Mouse (Mus musculus): ENCODE data around the gene Atp2a2.
A peak's percentile ranks its signal among the peaks of the same experiment; 100 is the strongest.

Gene Atp2a2

DNA sequence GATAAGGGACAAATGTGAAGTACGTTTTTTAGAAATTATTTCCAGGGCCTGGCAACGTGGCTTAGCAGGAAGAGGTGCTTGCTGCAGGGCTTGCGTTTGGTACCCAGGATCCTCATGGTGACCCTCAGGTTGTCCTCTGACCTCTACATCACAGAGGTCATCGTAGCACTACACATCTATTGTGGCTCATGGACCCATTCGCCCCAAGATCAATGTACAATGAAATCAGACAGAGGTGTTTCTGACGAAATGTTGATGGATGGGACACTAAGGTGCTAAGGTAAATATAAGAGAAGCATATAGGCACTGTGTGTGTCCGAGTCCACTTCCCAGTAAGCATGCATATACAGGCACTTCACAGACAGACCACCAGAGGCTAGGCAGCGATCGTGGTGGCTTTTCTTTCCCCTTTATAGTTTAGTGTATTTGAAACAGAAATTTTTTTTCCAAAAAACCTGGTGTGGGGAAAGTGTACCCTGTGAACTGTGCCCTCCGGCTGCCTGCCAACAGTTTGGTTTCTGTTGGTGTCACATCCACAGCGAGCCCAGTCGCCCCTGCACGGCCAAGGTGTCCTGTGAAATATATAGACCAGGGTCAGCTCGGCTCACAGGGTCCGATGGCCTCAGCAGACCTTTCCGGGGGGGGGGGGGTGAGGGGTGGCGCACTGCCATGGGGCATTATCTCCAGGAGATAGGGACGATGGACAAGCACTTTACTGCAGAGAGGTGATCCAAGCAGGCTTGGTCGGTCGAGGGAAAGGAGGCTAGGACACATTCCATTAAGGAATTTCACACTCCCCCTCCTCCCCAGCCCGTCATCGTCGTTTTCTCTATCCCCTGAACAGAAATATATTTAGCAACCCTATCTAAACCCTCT lies 18.5 kb upstream of the Atp2a2 start:
- no peak for DNase-seq (ENCODE audit: low spot score in 2 of 2)

DNA sequence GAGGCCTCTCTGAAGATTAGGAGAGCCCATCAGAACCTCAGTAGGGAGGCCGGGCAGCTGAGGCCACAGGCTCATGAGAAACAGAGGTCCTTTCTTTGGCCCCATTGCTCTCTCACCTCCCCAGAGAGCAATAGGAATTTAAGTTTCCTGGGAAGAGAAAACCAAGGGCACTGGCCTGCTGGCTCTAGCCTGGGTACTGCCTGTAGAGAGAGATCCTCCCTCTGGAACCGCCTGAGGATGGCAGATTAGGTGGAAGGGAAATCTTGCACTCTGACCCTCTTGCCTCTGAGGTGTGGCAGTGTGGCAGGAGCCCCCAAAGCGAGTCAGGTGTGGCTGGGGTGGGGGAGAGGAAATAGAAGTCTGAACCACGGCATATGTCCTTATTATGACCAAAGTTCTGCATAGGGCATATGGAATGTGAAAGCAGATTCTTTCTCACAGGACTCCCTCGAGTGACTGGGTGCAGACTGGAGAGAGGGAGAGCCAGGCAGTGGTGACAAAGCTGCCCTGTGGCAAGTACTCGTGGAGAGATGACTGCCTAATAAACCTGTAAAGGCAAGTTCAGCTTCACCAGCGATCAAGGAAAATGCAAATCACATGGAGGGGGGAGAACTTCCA lies 17.1 kb upstream of the Atp2a2 start:
- DNase-seq (ENCODE audit: low spot score in 2 of 2), result no peak

DNA sequence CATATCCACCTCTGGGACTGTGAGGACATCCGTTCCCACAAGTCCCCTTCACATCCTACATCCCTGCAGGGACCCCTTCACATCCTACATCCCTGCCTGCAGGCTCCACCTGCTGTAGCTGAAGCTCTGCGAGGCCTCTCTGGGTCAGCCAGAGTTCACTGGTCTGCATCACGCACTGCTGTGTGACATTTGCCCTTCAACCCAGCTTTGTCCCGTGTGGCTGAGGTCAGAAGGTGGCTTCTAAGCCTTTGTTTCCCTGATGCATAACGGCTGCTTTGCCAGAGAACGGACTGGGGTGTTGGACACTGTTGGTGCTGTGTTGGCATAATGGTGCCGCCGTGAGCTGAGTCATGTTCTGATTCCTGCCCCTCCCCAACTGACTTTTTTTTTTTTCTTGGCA lies 16.2 kb upstream of the Atp2a2 start:
- DNase-seq (ENCODE audit: low spot score in 2 of 2), result no peak

- DNase-seq (ENCODE audit: low spot score in 2 of 2), result peak in 1 of 2 experiments; percentile 49
Measured at GRCm38 (mm10) chr5:122516901-122517300, 14.9 kb upstream of the Atp2a2 start.

GRCm38 (mm10) chr5:122516029-122516730 lies 14.2 kb upstream of the Atp2a2 start:
- DNase-seq (ENCODE audit: low spot score in 2 of 2), result no peak

- DNase-seq (ENCODE audit: low spot score in 2 of 2), result no peak
Measured at GRCm38 (mm10) chr5:122514127-122514521, 12.1 kb upstream of the Atp2a2 start.

- peak in 1 of 2 experiments; percentile 26 for DNase-seq (ENCODE audit: low spot score in 2 of 2)
Measured at GRCm38 (mm10) chr5:122513421-122514126, 11.5 kb upstream of the Atp2a2 start.

DNA sequence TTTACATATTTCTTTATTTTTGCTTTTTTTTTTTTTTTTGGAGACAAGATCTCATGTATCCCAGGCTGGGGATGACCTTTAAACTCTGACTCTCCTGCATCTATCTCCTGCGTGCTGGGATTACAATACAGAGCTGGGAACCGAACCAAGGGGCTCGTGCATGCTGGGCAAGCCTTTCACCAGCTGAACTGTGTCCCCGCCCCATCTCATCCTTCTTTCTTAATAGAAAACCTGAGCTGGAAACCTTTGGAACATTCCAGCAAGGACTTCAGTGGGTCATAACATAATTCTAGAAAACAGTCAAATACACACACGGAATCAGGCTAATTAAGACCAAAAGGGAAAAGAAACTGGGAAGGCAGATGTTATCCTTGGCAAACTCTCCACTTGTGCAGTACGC lies 10.0 kb upstream of the Atp2a2 start:
- no peak for DNase-seq (ENCODE audit: low spot score in 2 of 2)

DNA sequence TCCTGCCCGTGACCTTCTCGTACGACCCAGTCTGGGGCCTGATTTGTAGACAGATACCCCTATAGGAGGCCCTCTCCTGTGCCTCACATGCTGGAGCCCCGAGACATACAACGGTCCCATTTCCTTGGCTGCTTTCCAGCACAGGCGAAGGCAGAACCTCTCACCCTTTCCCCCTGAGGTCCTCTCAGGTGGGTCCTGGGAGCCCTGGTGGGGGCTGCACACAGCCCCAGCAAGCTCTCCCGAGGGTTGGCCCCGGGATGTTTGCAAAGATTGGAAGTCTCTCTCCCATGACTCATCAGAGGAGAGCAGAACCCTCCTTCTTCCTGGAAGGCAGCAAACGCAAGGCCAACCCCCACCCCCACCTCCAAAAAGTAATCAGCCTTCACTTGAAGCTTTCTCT lies 9.4 kb upstream of the Atp2a2 start:
- peak in 1 of 2 experiments; percentile 25 for DNase-seq (ENCODE audit: low spot score in 2 of 2)

DNA sequence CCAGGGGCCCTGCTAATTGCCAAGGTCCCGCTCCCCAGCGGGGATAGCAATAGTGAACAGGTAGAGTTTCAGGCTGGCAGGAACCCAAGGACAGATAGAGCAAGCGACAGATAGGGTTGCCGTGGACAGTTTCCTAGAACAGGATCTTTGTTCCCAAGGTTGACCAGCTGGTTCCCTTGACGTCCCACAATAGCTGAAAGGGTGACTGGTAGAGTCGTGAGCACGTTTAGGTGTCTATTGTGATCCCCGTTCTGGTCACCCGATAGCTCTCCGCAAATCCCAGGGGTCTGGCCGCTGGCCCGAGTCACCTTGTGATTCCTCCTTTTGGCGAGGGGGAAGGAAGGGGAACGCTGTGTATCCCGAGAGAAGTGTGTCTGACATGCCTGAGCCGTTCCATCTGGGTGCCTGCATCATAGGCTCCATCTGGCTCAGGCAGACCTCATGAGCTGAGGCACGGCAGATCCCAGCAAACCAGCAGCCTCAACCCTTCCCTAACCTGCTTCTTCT lies 8.7 kb upstream of the Atp2a2 start:
- DNase-seq (ENCODE audit: low spot score in 2 of 2), result peak; percentile 44 to 59

- DNase-seq (ENCODE audit: low spot score in 2 of 2), result no peak
Measured at GRCm38 (mm10) chr5:122509608-122510007, 7.6 kb upstream of the Atp2a2 start.

- no peak for DNase-seq (ENCODE audit: low spot score in 2 of 2)
Measured at GRCm38 (mm10) chr5:122508861-122509306, 6.9 kb upstream of the Atp2a2 start.

GRCm38 (mm10) chr5:122507396-122507795 lies 5.4 kb upstream of the Atp2a2 start:
- no peak for DNase-seq (ENCODE audit: low spot score in 2 of 2)

GRCm38 (mm10) chr5:122506462-122506861 lies 4.4 kb upstream of the Atp2a2 start:
- no peak for DNase-seq (ENCODE audit: low spot score in 2 of 2)

DNA sequence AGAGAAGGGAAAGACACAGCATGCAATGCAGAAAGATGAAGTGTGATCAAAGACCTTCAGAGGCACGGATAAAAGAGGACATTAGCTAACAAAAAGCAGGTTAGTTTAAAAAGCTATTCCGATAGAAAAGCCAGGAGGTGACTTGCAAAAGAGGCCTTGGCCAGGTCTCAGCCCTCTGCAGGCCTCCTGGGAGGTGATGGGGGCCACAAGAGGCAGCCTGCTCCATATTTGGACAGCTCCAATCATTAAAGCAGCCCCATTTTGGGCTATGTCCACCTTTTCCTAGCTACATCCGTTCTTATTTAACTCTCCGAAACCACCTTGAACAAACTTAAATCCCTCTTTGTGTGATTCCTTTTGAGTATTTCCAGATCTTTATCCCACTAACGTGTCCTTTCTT lies 3.5 kb upstream of the Atp2a2 start:
- no peak for DNase-seq (ENCODE audit: low spot score in 2 of 2)

DNA sequence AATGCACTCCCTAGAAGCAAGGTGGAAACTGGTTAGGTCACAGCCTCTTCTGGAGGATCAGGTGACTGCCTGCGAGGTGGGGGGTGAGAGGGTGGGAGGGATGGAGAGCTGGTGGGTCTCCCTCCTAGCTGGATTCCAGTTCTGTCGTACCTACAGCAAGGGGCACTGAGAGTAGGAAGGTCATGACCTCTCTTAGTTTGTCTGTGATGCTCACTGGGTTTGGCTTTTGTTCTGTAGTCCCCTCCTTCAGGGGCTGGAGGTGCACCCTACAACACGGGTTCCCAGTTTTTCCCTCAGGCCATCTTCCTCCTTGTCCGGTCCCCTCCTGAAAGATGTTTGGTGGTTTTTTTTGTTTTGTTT lies 1.7 kb upstream of the Atp2a2 start:
- DNase-seq (ENCODE audit: low spot score in 2 of 2), result no peak

DNA sequence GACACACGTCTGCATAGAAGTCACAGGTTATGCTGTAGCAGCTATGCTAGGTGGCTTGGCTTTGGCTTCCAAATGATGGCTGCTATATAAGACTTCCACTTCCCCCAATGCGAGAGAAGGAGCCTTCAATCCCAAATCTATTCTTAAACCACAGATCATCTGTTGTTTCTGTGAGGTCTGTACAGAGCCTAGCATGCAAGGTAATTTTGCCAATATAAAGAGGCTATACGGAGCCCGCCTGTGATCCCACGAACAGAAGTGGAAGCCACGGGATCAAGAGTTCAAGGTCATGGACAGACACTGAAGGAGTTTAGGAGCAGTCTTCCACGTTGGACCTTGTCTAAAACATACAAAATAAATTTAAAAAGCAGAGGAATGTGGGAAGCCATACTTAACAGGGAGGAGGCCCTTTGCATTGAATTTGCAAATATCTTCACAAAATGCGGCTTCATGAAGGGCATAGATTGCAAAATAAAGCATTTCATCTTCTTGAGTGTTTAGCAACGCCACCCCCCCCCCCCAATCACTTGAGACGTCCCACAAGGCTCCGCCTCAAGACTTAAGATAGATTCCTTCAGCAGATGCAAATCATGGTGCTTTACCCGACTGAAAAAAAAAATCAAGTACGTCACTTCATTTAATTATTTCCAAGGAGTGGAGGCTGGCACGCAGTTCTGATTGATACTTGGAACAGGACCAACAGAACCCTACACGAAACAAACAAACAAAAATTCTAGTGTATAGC lies 1.2 kb upstream of the Atp2a2 start:
- no peak for DNase-seq (ENCODE audit: low spot score in 2 of 2)

DNA sequence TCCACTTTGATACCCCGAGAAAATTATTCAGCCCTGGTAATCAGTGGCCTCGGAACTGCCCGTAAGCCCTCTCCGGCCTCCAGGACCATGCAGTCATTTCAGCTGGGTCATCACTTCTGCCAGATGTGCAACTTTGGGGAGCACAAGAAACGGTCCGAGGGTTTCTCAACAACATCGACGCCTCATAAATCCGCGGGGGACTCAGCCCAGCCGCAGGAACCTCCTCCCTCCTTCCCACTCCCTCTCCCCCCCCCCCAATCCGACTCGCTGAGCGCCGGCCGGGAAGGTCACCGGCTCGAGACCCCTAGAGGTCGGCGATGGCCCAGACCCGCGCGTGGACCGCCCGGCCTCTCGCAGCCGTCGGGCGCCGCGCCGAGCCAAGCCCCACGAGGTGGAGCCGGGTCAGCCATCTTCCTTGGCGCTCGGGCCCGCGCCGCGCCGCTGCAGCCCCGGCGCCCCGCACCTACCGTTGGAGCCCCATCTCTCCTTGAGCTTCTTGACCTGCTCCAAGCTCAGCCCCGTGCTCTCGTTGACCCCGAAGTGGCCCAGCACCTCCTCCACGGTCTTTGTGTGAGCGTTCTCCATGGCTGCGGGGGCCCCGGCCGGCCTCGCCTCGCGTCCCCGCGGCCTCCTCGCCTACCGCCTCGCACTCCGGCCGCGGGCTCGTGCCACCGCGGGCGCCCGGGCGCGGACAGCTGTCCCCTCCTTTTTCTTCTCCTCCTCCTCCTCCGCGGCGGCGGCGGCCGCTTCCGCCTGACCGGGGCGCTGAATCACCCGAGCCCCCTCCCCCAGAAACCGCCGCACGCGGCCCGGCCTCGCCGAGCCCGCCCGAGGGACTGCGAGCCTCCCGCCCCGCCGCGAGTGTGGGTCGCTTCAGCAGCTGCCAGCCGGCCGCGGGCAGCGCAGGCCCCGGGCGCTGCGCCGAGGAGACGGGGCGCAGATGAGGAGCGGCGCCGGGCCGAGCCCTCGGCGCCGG lies 636 bp downstream of the Atp2a2 start:
- DNase-seq (ENCODE audit: low spot score in 2 of 2), result peak; percentile 64 to 70

DNA sequence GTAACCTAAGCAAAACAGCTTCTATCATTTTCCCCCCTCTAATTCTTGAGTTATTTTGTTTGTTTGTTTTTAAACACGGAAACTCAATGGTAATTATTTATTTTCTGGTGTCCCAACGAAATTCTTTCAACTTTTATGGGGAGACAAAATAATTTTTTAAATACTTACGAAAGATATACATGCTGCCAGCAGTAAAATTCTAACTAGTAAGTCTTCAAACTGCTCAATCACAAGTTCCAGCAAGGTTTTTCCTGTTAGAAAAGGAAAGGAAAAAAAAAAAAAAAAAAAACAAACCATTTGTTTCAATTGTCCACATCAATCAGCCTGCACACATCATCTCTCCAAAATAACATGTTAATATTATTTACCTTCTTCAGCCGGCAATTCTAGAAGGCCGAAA lies 1.5 kb downstream of the Atp2a2 start:
- no peak for DNase-seq (ENCODE audit: low spot score in 2 of 2)

GRCm38 (mm10) chr5:122500141-122500540 lies 1.9 kb downstream of the Atp2a2 start:
- no peak for DNase-seq (ENCODE audit: low spot score in 2 of 2)
